Mouse (Mus musculus) spleen, embryonic (tissue): ENCODE results near the gene Rbm31y.
"Not testable (repeated sequence)": the region's sequence is repeated elsewhere in the genome, so short reads cannot be mapped to it uniquely, and the experiment has no call there.

Experiments used
- CTCF ChIA-PET: fragments of 350-600 bp; sonication (Branson Sonifier 250); formaldehyde crosslinking; loops from one replicate; lab custom pipeline; 2022; lab: Charles Lee

The Rbm31y gene

GRCm38 (mm10) chrY:17400461-17400860, at the start of gene Rbm31y:
Gene Rbm31y, plus strand, starts transcription at chrY:17400761.
- CTCF ChIA-PET = not testable (repeated sequence)
